Mouse (Mus musculus): ENCODE data around the gene Tmem88. TPM values are rescaled to one million over a fixed set of nuclear protein-coding genes. Genes with fewer than 3 reads are reported as not detected.

Gene Tmem88
- polyA plus RNA-seq, 1 experiment from 2014 or later, result 7.0 TPM

DNA sequence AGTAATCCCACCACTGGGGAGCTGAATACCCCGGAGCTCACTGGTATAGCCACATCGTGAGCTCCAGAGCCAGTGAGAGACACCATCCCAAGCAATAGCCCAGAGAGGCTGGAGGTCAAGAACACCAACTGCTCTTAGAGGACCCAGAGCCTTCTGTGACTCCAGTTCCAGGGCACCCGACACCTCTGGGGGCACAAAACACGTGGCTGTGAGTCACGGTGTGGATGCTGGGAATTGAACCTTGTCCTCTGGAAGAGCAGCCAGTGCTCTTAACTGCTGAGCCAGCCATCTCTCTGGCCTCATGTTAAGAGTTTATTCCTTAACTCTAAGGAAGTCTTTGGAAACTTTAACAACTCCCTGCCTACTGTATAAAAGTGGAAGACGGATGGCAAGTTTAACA is 13.1 kb downstream of the Tmem88 start:
- no peaks in the 10 kb centered on the region for H3K27me3 ChIP-seq
- no peaks in the 10 kb centered on the region for H3K9me3 ChIP-seq
- WGBS, result 81% methylated on average over 6 of the region's 6 CpGs
- H3K9ac ChIP-seq (replicated peaks), result no peak overlapping the region
- peaks cover 6% of the 10 kb centered on the region; the same call in 1 of the 2 replicates for H3K36me3 ChIP-seq
- no peak overlapping the region for H3K27ac ChIP-seq
- H3K4me2 ChIP-seq (replicated peaks), result no peak overlapping the region
- no peak for ATAC-seq
- H3K4me3 ChIP-seq (replicated peaks), result no peak overlapping the region
- 0 out of 2 replicates have a peak, but pooled peaks cover 4% of the 10 kb centered on the region for H3K4me1 ChIP-seq (replicated peaks)

DNA sequence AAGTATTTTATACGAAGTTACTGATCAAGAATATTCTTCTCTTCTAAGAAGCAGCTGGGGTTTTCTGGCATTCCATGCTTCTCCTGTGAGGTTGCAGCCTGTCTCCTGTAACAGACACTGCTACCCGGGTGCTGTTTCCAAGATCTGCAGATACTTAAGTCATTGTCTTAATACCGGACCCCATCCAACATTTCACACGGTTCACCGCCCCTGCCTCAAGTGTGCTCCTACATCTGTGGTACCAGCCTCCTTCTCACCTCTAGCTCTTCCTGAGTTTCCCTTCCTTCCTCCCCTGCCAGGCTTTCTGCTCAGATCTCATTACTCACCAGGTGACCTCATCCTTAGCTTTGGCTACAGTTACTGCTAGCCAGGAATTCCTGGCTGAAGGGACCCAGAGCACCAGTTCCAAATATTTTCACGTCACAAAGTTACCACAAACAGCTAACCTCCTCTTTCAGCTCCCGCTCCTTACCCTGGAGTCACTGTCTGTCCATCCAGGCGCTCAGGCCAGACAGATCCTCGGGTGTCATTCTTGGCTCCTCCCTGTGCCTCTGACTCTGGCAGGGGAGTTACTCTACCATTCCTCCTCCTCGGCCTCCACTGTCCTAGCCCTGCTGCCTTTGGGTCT is 15.4 kb downstream of the Tmem88 start:
- Histone ChIP-seq H3K27ac (no peak overlapping the region), H3K4me2 (replicated peaks) (no peak overlapping the region), H3K9me3 (no peaks in the 10 kb centered on the region), H3K4me3 (replicated peaks) (no peak overlapping the region), H3K4me1 (replicated peaks) (no peaks in the 10 kb centered on the region), H3K27me3 (no peaks in the 10 kb centered on the region), H3K9ac (replicated peaks) (0 out of 2 replicates have a peak overlapping the region, but pooled peaks have one; percentile 7), H3K36me3 (peaks cover 11% of the 10 kb centered on the region; the same call in 1 of the 2 replicates)
- WGBS, result 69% methylated on average over 10 of the region's 10 CpGs
- no peak for ATAC-seq

DNA sequence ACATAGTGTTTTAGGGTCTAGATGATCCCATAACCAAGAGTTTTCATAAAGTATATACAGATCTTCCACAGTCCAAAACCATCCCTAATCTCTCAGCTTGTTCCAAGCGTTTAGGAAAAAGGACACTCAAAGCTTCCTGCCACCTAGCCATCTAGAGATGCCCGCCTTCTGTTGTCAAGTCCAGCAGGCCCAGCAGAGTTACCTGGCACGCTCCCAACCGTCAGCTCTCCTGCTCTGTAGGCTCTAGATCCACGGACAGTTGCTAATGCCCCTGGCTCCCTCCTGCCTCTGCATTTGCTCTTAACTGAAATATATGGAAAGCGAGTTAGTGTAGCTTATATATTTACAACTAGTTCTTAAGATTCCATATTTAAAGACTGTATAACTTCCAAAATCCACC is 16.7 kb downstream of the Tmem88 start:
- Histone ChIP-seq H3K9ac (replicated peaks) (no peak overlapping the region), H3K9me3 (no peaks in the 10 kb centered on the region), H3K4me3 (replicated peaks) (no peak overlapping the region), H3K4me2 (replicated peaks) (no peak overlapping the region), H3K27me3 (no peaks in the 10 kb centered on the region), H3K36me3 (peaks cover 14% of the 10 kb centered on the region; the same call in 1 of the 2 replicates), H3K27ac (no peak overlapping the region), H3K4me1 (replicated peaks) (no peaks in the 10 kb centered on the region)
- WGBS, result 86% methylated on average over 6 of the region's 6 CpGs
- ATAC-seq, result no peak

DNA sequence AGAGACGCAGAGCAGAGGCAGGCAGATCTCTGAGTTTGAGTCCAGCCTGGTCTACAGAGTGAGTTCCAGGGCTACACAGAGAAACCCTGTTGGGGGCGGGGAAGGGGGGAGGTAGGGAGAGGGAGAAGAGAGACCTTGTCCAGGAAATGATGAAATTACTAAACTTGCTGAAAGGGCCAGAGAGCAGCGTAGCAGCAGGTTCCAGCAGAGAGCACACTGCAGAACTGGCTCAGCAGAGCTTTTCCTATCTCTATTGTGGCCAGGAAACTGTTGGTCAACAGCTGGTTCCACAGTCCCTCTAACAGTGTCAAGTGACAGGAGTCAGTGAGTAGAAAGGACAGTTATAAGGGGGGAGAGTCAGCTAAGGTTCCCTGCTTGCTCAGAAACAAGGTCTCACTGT is 18.4 kb downstream of the Tmem88 start:
- peaks cover 18% of the 10 kb centered on the region for H3K36me3 ChIP-seq
- H3K27ac ChIP-seq, result no peak overlapping the region
- WGBS, result 91% methylated on average over 3 of the region's 3 CpGs
- H3K9me3 ChIP-seq, result no peaks in the 10 kb centered on the region
- H3K27me3 ChIP-seq, result no peaks in the 10 kb centered on the region
- H3K4me1 ChIP-seq (replicated peaks), result no peaks in the 10 kb centered on the region
- no peak overlapping the region for H3K4me2 ChIP-seq (replicated peaks)
- H3K9ac ChIP-seq (replicated peaks), result no peak overlapping the region
- H3K4me3 ChIP-seq (replicated peaks), result no peak overlapping the region
- ATAC-seq, result no peak

DNA sequence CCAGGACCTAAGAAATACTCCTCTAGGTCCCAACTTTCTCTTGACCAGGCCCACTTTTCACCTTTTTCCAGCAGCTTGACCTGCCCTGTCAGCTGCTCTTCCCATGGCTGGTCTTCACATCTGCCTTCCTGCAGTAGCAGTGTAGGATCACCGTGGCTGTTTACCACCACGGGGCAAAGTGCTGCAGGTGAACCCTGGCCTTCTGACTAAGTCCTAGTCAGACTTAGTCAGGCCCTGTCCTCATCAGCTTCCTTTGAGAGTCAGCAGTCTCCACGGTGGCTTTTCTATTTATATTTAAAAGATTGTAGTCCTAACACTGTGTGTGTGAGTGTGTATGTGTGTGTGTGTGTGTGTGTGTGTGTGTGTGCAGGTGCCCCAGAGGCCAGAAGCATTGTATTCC is 20.3 kb downstream of the Tmem88 start:
- H3K27ac ChIP-seq, result no peak overlapping the region
- ATAC-seq, result no peak
- 80% methylated on average over 3 of the region's 3 CpGs for WGBS
- H3K4me1 ChIP-seq (replicated peaks), result 0 out of 2 replicates have a peak, but pooled peaks cover 2% of the 10 kb centered on the region
- no peaks in the 10 kb centered on the region for H3K9me3 ChIP-seq
- H3K27me3 ChIP-seq, result no peaks in the 10 kb centered on the region
- peaks cover 22% of the 10 kb centered on the region for H3K36me3 ChIP-seq
- H3K4me3 ChIP-seq (replicated peaks), result no peak overlapping the region
- no peak overlapping the region for H3K4me2 ChIP-seq (replicated peaks)
- H3K9ac ChIP-seq (replicated peaks), result no peak overlapping the region

DNA sequence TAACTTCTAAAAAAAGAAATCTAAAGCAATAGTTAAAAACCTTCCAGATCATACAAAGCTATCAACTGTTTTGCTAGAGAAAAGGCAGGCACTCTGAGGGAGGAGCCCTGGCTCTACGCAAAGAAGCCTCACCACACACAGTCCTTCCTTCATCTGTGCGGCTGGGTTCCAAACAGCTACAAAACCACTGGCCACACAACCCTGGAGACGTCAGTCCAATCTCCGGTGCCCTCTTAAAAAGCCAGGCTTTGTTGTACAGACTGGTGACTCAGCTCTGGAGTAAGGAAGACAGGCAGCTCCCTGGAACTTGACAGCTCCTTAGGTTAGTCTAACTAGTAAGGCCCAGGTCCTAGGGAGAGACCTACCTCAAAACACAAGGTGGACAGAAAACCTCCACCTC is 22.4 kb downstream of the Tmem88 start:
- Histone ChIP-seq H3K9ac (replicated peaks) (no peak overlapping the region), H3K27ac (no peak overlapping the region), H3K36me3 (peaks cover 20% of the 10 kb centered on the region), H3K4me3 (replicated peaks) (no peak overlapping the region), H3K4me1 (replicated peaks) (peaks cover 24% of the 10 kb centered on the region), H3K27me3 (no peaks in the 10 kb centered on the region), H3K9me3 (no peaks in the 10 kb centered on the region), H3K4me2 (replicated peaks) (no peak overlapping the region)
- no peak for ATAC-seq
- WGBS, result 93% methylated on average over 4 of the region's 4 CpGs

DNA sequence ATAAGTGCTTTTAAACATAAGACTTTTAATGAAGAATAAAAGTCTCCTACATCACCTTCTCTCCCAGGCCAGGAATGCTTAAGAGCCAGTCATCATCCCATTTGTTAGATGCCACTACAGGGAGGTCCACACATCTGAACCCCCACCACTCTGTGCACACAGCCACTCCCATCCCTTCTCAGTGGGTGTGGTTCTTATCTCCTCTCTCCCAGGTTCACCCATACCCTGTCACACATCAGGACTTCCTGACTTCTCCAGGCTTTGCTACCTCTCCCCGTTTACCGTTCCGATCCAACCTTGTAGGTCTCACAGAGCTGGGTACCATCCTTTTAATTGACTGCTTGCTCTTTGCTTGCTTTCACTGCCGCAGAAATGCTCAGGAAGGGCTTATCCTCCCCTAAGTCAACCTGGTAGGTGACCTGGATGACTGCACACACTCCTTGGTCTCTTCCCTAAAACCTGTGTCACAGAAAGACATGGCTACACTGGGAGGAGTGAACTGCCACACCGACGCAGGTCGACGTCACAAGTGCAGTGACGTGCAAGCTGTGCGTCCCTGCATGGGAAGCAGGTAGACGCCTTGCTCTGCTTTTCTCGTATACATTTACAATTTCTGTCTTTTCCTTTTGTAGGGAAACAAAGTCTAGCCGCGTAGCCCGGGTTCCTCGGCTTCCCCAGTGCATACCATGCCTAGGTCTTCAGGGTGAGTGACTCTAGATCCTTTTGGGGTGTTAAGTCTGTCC is 24.6 kb downstream of the Tmem88 start:
- H3K9ac ChIP-seq (replicated peaks), result no peak overlapping the region
- H3K4me2 ChIP-seq (replicated peaks), result no peak overlapping the region
- peaks cover 31% of the 10 kb centered on the region for H3K4me1 ChIP-seq (replicated peaks)
- no peaks in the 10 kb centered on the region for H3K27me3 ChIP-seq
- no peak overlapping the region for H3K27ac ChIP-seq
- whole genome bisulfite sequencing, result 94% methylated on average over 16 of the region's 16 CpGs
- H3K9me3 ChIP-seq, result no peaks in the 10 kb centered on the region
- no peak overlapping the region for H3K4me3 ChIP-seq (replicated peaks)
- no peak for ATAC-seq
- peaks cover 20% of the 10 kb centered on the region for H3K36me3 ChIP-seq

DNA sequence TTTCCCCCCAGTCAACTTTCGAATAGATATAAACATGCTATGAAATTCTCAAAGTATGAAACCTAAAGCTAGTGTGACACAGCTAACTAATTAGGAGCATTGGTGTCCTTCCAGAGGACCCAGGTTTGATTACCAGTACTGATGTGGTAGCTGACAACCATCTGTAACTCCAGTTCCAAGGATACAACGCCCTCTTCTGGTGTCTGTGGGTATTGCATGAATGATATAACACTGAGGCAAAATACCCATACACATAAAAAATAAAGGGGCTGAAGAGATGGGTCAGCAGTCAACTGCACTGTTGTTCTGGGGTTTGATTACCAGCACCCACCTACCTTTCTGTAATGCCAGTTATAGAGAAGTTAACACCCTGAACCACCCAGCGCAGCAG is 25.3 kb downstream of the Tmem88 start:
- Histone ChIP-seq H3K9ac (replicated peaks) (no peak overlapping the region), H3K4me1 (replicated peaks) (peaks cover 35% of the 10 kb centered on the region), H3K4me3 (replicated peaks) (no peak overlapping the region), H3K27ac (peak overlapping the region; percentile 79; the same call in 1 of the 2 replicates), H3K9me3 (no peaks in the 10 kb centered on the region), H3K27me3 (no peaks in the 10 kb centered on the region), H3K4me2 (replicated peaks) (no peak overlapping the region), H3K36me3 (peaks cover 17% of the 10 kb centered on the region)
- WGBS, result 67% methylated on average over 3 of the region's 3 CpGs
- no peak for ATAC-seq

DNA sequence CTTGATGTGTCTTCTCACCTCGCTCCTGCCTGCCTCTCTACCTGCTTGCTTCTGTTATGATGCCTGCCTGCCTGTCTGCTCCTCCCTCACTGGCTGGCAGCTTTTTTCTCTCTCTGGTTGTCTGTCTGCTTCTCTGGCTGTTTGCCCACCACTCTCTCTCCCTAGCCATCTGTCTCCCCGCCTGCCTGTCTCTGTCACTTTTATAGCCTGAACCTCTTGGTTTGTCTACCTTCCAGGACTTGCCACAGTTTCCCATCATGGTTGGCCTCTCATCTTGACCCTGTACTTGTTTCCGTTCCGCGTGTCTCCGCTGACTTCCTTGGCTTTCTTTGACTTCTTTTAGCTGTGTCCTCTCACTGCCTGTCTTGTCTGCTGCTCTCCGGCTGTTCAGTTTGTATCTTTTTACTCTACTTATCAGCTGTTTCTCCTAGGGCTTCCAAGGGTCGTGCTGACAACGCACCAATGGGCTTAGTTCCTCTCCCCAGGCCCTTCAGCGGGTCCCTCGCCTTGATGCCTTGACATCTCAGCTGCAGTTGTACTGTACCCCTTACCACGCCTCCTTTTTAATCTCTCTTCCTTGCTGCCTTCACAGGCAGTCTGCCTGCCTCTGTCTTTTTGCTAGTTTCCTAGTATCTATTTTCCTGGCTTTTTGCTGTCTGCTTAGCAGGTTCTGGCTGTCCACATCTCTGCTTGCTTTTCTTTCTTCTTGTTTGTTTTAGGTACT is 25.8 kb downstream of the Tmem88 start:
- 47% methylated on average over 12 of the region's 12 CpGs for WGBS
- Histone ChIP-seq H3K27me3 (no peaks in the 10 kb centered on the region), H3K4me3 (replicated peaks) (peak overlapping the region; percentile 19; the same call in 1 of the 2 replicates), H3K4me1 (replicated peaks) (peaks cover 41% of the 10 kb centered on the region), H3K36me3 (peaks cover 13% of the 10 kb centered on the region), H3K9ac (replicated peaks) (peak overlapping the region; percentile 48), H3K9me3 (no peaks in the 10 kb centered on the region), H3K4me2 (replicated peaks) (peak overlapping the region; percentile 42), H3K27ac (peak overlapping the region; percentile 79)
- no peak for ATAC-seq

DNA sequence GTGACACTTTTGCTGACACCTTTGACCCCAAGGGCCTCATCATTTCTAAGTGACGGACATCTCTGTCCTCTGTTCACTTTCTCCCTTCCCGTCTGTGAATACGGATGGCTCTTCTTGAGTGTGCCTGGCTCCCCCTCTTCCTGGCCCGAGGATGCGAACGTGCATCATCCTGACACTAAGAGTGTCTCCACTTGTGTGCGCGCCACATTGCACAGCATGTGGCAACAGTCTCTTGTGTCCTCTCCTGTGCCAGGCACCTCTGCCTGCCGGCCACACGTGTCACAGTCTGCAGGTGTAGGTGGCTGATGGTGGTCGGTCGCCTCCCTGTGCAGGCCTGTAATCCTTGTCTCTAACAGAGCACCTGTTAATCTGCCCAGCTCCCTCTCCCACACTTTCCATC is 26.4 kb downstream of the Tmem88 start:
- Histone ChIP-seq H3K4me3 (replicated peaks) (peak overlapping the region; percentile 19), H3K4me2 (replicated peaks) (peak overlapping the region; percentile 42), H3K9me3 (no peaks in the 10 kb centered on the region), H3K27me3 (no peaks in the 10 kb centered on the region), H3K4me1 (replicated peaks) (peaks cover 43% of the 10 kb centered on the region), H3K9ac (replicated peaks) (peak overlapping the region; percentile 48), H3K27ac (peak overlapping the region; percentile 79), H3K36me3 (peaks cover 13% of the 10 kb centered on the region)
- no peak for ATAC-seq
- WGBS, result 21% methylated on average over 12 of the region's 12 CpGs

DNA sequence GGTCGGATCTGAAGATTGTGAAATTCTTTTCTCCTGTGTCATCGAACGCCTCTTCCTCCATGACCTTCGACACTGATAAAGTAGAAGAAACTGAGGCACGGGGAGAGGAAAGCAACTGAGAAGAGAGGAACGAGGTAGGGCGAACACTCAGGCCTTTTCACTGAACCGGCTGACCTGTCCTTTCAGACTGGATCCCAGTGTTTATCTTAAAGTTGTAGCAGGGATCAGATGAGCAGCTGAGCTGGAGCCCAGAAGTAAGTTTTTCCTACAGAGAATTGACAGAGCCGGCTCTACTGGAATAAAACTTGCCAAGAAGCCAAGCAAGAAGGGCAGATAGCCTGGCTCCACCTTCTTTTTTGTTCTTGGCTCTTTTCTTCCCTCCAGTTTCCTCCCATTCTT is 27.2 kb downstream of the Tmem88 start:
- H3K27ac ChIP-seq, result peak overlapping the region; percentile 79
- 12% methylated on average over 9 of the region's 9 CpGs for WGBS
- H3K4me1 ChIP-seq (replicated peaks), result peaks cover 48% of the 10 kb centered on the region
- H3K9me3 ChIP-seq, result no peaks in the 10 kb centered on the region
- ATAC-seq, result no peak
- H3K9ac ChIP-seq (replicated peaks), result peak overlapping the region; percentile 48; the same call in 1 of the 2 replicates
- H3K4me3 ChIP-seq (replicated peaks), result peak overlapping the region; percentile 19; the same call in 1 of the 2 replicates
- no peaks in the 10 kb centered on the region for H3K27me3 ChIP-seq
- H3K36me3 ChIP-seq, result peaks cover 12% of the 10 kb centered on the region
- peak overlapping the region; percentile 42 for H3K4me2 ChIP-seq (replicated peaks)
